Mouse (Mus musculus) layer of hippocampus, adult 11-12 months (tissue): ENCODE data around the gene A530064D06Rik.
A peak's percentile ranks its signal among the peaks of the same experiment; 100 is the strongest.
"Not testable (repeated sequence)": the region's sequence is repeated elsewhere in the genome, so short reads cannot be mapped to it uniquely, and the experiment has no call there.

Experiments used
- DNase-seq: peaks from one replicate; pipeline ENCODE4 v3.0.0; 2022; ENCODE audit warnings: low spot score

Gene A530064D06Rik

GRCm38 (mm10) chr17:48167103-48167502 lies at the start of gene A530064D06Rik:
A530064D06Rik (minus strand) TSS chr17:48167275.
- DNase-seq, result not testable (repeated sequence)

GRCm38 (mm10) chr17:48215429-48215828 lies 48.4 kb upstream of the A530064D06Rik start:
- no peak for DNase-seq

- no peak for DNase-seq
Observed at GRCm38 (mm10) chr17:48213511-48213910, 46.4 kb upstream of the A530064D06Rik start.

GRCm38 (mm10) chr17:48212596-48212995 lies 45.5 kb upstream of the A530064D06Rik start:
- no peak for DNase-seq

GRCm38 (mm10) chr17:48203086-48203485 lies 36.0 kb upstream of the A530064D06Rik start:
- no peak for DNase-seq

GRCm38 (mm10) chr17:48192366-48192765 lies 25.3 kb upstream of the A530064D06Rik start:
- no peak for DNase-seq

GRCm38 (mm10) chr17:48185252-48185651 lies 18.2 kb upstream of the A530064D06Rik start:
- no peak for DNase-seq

- no peak for DNase-seq
Observed at GRCm38 (mm10) chr17:48157382-48158076, 9.5 kb downstream of the A530064D06Rik start.

GRCm38 (mm10) chr17:48146120-48146519 lies 21.0 kb downstream of the A530064D06Rik start, which contains the start of gene 9830107B12Rik:
9830107B12Rik (minus strand) TSS chr17:48146268.
- no peak for DNase-seq

GRCm38 (mm10) chr17:48132810-48133209 lies 34.3 kb downstream of the A530064D06Rik start:
- DNase-seq, result no peak

GRCm38 (mm10) chr17:48120456-48120855 lies 46.6 kb downstream of the A530064D06Rik start:
- DNase-seq, result no peak

GRCm38 (mm10) chr17:48119656-48120055 lies 47.4 kb downstream of the A530064D06Rik start:
- peak; percentile 80 for DNase-seq

GRCm38 (mm10) chr17:48118570-48118969 lies 48.5 kb downstream of the A530064D06Rik start:
- DNase-seq, result no peak

GRCm38 (mm10) chr17:48110547-48111287 lies 56.4 kb downstream of the A530064D06Rik start:
- DNase-seq, result peak; percentile 42

GRCm38 (mm10) chr17:48108520-48108919 lies 58.6 kb downstream of the A530064D06Rik start:
- no peak for DNase-seq

- DNase-seq, result no peak
Observed at GRCm38 (mm10) chr17:48107862-48108261, 59.2 kb downstream of the A530064D06Rik start.

GRCm38 (mm10) chr17:48107333-48107732 lies 59.7 kb downstream of the A530064D06Rik start:
- DNase-seq, result no peak

- DNase-seq, result peak; percentile 84
Observed at GRCm38 (mm10) chr17:48100441-48101417, 66.3 kb downstream of the A530064D06Rik start.

GRCm38 (mm10) chr17:48099312-48099711 lies 67.8 kb downstream of the A530064D06Rik start:
- no peak for DNase-seq
